Mouse (Mus musculus): Measurements from ENCODE around the gene Cacng1. TPM values are rescaled to one million over a fixed set of nuclear protein-coding genes. Genes with fewer than 3 reads are reported as not detected.

Gene Cacng1
- polyA plus RNA-seq, 1 experiment from 2014 or later: 0.14 TPM

GRCm38 (mm10) chr11:107693338-107693737 lies 23.0 kb downstream of the Cacng1 start:
- Histone ChIP-seq H3K27me3 (replicated peaks; ENCODE audit: control insufficient read depth, insufficient read depth, low read length) (no peaks in the 10 kb centered on the region), H3K9ac (ENCODE audit: low read length) (no peak overlapping the region), H3K9me3 (replicated peaks; ENCODE audit: control insufficient read depth, low read length) (no peaks in the 10 kb centered on the region), H3K4me2 (ENCODE audit: low read length) (no peak overlapping the region), H3K36me3 (ENCODE audit: control insufficient read depth, insufficient read depth, low read length) (peaks cover 3% of the 10 kb centered on the region), H3K27ac (ENCODE audit: low read depth, low read length) (no peak overlapping the region), H3K4me1 (ENCODE audit: control insufficient read depth, insufficient read depth, low read length) (no peaks in the 10 kb centered on the region), H3K4me3 (ENCODE audit: low read depth, low read length) (no peak overlapping the region)
- DNase-seq (ENCODE audit: low spot score) (no peak), ATAC-seq (no peak)
- WGBS: 82% methylated on average over 6 of the region's 6 CpGs

GRCm38 (mm10) chr11:107691569-107691968 lies 24.8 kb downstream of the Cacng1 start:
- peaks cover 8% of the 10 kb centered on the region for H3K36me3 ChIP-seq (ENCODE audit: control insufficient read depth, insufficient read depth, low read length)
- H3K9ac ChIP-seq (ENCODE audit: low read length): no peak overlapping the region
- no peaks in the 10 kb centered on the region for H3K4me1 ChIP-seq (ENCODE audit: control insufficient read depth, insufficient read depth, low read length)
- no peaks in the 10 kb centered on the region for H3K9me3 ChIP-seq (replicated peaks; ENCODE audit: control insufficient read depth, low read length)
- DNase-seq (ENCODE audit: low spot score) (no peak), ATAC-seq (no peak)
- H3K27me3 ChIP-seq (replicated peaks; ENCODE audit: control insufficient read depth, insufficient read depth, low read length): no peaks in the 10 kb centered on the region
- WGBS: 40% methylated on average over 8 of the region's 8 CpGs
- H3K27ac ChIP-seq (ENCODE audit: low read depth, low read length): no peak overlapping the region
- no peak overlapping the region for H3K4me3 ChIP-seq (ENCODE audit: low read depth, low read length)
- no peak overlapping the region for H3K4me2 ChIP-seq (ENCODE audit: low read length)

GRCm38 (mm10) chr11:107688480-107688879 lies 27.8 kb downstream of the Cacng1 start:
- Histone ChIP-seq H3K27ac (ENCODE audit: low read depth, low read length) (no peak overlapping the region), H3K4me3 (ENCODE audit: low read depth, low read length) (no peak overlapping the region), H3K4me2 (ENCODE audit: low read length) (no peak overlapping the region), H3K9ac (ENCODE audit: low read length) (no peak overlapping the region), H3K4me1 (ENCODE audit: control insufficient read depth, insufficient read depth, low read length) (peaks cover 10% of the 10 kb centered on the region), H3K36me3 (ENCODE audit: control insufficient read depth, insufficient read depth, low read length) (peaks cover 22% of the 10 kb centered on the region), H3K9me3 (replicated peaks; ENCODE audit: control insufficient read depth, low read length) (no peaks in the 10 kb centered on the region), H3K27me3 (replicated peaks; ENCODE audit: control insufficient read depth, insufficient read depth, low read length) (no peaks in the 10 kb centered on the region)
- ATAC-seq (no peak), DNase-seq (ENCODE audit: low spot score) (no peak)
- WGBS: 96% methylated on average over 10 of the region's 10 CpGs

- 91% methylated on average over 20 of the region's 20 CpGs for WGBS
- no peaks in the 10 kb centered on the region for H3K27me3 ChIP-seq (replicated peaks; ENCODE audit: control insufficient read depth, insufficient read depth, low read length)
- H3K4me3 ChIP-seq (ENCODE audit: low read depth, low read length): no peak overlapping the region
- ATAC-seq (no peak), DNase-seq (ENCODE audit: low spot score) (no peak)
- peaks cover 18% of the 10 kb centered on the region for H3K4me1 ChIP-seq (ENCODE audit: control insufficient read depth, insufficient read depth, low read length)
- no peaks in the 10 kb centered on the region for H3K9me3 ChIP-seq (replicated peaks; ENCODE audit: control insufficient read depth, low read length)
- no peak overlapping the region for H3K27ac ChIP-seq (ENCODE audit: low read depth, low read length)
- H3K36me3 ChIP-seq (ENCODE audit: control insufficient read depth, insufficient read depth, low read length): peaks cover 22% of the 10 kb centered on the region
- H3K4me2 ChIP-seq (ENCODE audit: low read length): no peak overlapping the region
- H3K9ac ChIP-seq (ENCODE audit: low read length): no peak overlapping the region
Observed at GRCm38 (mm10) chr11:107686290-107686689, 30.0 kb downstream of the Cacng1 start.

GRCm38 (mm10) chr11:107683544-107684465 lies 32.5 kb downstream of the Cacng1 start:
- peaks cover 22% of the 10 kb centered on the region for H3K36me3 ChIP-seq (ENCODE audit: control insufficient read depth, insufficient read depth, low read length)
- 0 out of 2 replicates have a peak overlapping the region, but pooled peaks have one; percentile 4 for H3K9ac ChIP-seq (ENCODE audit: low read length)
- no peaks in the 10 kb centered on the region for H3K27me3 ChIP-seq (replicated peaks; ENCODE audit: control insufficient read depth, insufficient read depth, low read length)
- 28% methylated on average over 19 of the region's 19 CpGs for WGBS
- no peak overlapping the region; the same call in 1 of the 2 replicates for H3K27ac ChIP-seq (ENCODE audit: low read depth, low read length)
- peaks cover 18% of the 10 kb centered on the region for H3K4me1 ChIP-seq (ENCODE audit: control insufficient read depth, insufficient read depth, low read length)
- H3K9me3 ChIP-seq (replicated peaks; ENCODE audit: control insufficient read depth, low read length): no peaks in the 10 kb centered on the region
- DNase-seq (ENCODE audit: low spot score) (peak; percentile 37), ATAC-seq (0 out of 2 replicates have a peak, but pooled peaks have one; percentile 52)
- H3K4me3 ChIP-seq (ENCODE audit: low read depth, low read length): no peak overlapping the region
- H3K4me2 ChIP-seq (ENCODE audit: low read length): no peak overlapping the region

GRCm38 (mm10) chr11:107682694-107683355 lies 33.5 kb downstream of the Cacng1 start:
- Histone ChIP-seq H3K9me3 (replicated peaks; ENCODE audit: control insufficient read depth, low read length) (no peaks in the 10 kb centered on the region), H3K4me2 (ENCODE audit: low read length) (no peak overlapping the region), H3K27ac (ENCODE audit: low read depth, low read length) (no peak overlapping the region; the same call in 1 of the 2 replicates), H3K9ac (ENCODE audit: low read length) (peak overlapping the region; percentile 4; the same call in 1 of the 2 replicates), H3K27me3 (replicated peaks; ENCODE audit: control insufficient read depth, insufficient read depth, low read length) (no peaks in the 10 kb centered on the region), H3K36me3 (ENCODE audit: control insufficient read depth, insufficient read depth, low read length) (peaks cover 15% of the 10 kb centered on the region), H3K4me1 (ENCODE audit: control insufficient read depth, insufficient read depth, low read length) (peaks cover 18% of the 10 kb centered on the region), H3K4me3 (ENCODE audit: low read depth, low read length) (no peak overlapping the region)
- ATAC-seq (0 out of 2 replicates have a peak, but pooled peaks have one; percentile 32), DNase-seq (ENCODE audit: low spot score) (no peak)
- WGBS: 26% methylated on average over 9 of the region's 9 CpGs

GRCm38 (mm10) chr11:107676207-107676940 lies 39.9 kb downstream of the Cacng1 start:
- Histone ChIP-seq H3K27ac (ENCODE audit: low read depth, low read length) (peak overlapping the region; percentile 39; the same call in 1 of the 2 replicates), H3K4me1 (ENCODE audit: control insufficient read depth, insufficient read depth, low read length) (no peaks in the 10 kb centered on the region), H3K27me3 (replicated peaks; ENCODE audit: control insufficient read depth, insufficient read depth, low read length) (no peaks in the 10 kb centered on the region), H3K36me3 (ENCODE audit: control insufficient read depth, insufficient read depth, low read length) (peaks cover 34% of the 10 kb centered on the region), H3K9ac (ENCODE audit: low read length) (no peak overlapping the region), H3K9me3 (replicated peaks; ENCODE audit: control insufficient read depth, low read length) (no peaks in the 10 kb centered on the region), H3K4me3 (ENCODE audit: low read depth, low read length) (no peak overlapping the region), H3K4me2 (ENCODE audit: low read length) (0 out of 2 replicates have a peak overlapping the region, but pooled peaks have one; percentile 19)
- 0 out of 2 replicates have a peak, but pooled peaks have one; percentile 32 for ATAC-seq
- peak; percentile 23 for DNase-seq (ENCODE audit: low spot score)
- 35% methylated on average over 17 of the region's 17 CpGs for WGBS

GRCm38 (mm10) chr11:107675246-107675645 lies 41.1 kb downstream of the Cacng1 start:
- Histone ChIP-seq H3K36me3 (ENCODE audit: control insufficient read depth, insufficient read depth, low read length) (peaks cover 45% of the 10 kb centered on the region), H3K9ac (ENCODE audit: low read length) (0 out of 2 replicates have a peak overlapping the region, but pooled peaks have one; percentile 5), H3K9me3 (replicated peaks; ENCODE audit: control insufficient read depth, low read length) (no peaks in the 10 kb centered on the region), H3K4me1 (ENCODE audit: control insufficient read depth, insufficient read depth, low read length) (no peaks in the 10 kb centered on the region), H3K27ac (ENCODE audit: low read depth, low read length) (no peak overlapping the region), H3K27me3 (replicated peaks; ENCODE audit: control insufficient read depth, insufficient read depth, low read length) (no peaks in the 10 kb centered on the region), H3K4me3 (ENCODE audit: low read depth, low read length) (no peak overlapping the region), H3K4me2 (ENCODE audit: low read length) (no peak overlapping the region)
- 80% methylated on average over 10 of the region's 10 CpGs for WGBS
- ATAC-seq: no peak
- DNase-seq (ENCODE audit: low spot score): no peak
